Mouse (Mus musculus): ENCODE results near the gene Actl7b.

Actl7b gene

GRCm38 (mm10) chr4:56702234-56702633, 39.0 kb downstream of the Actl7b start:
- no peak for DNase-seq

- DNase-seq = no peak
Observed at GRCm38 (mm10) chr4:56698671-56699070, 42.6 kb downstream of the Actl7b start.

- DNase-seq = no peak
Observed at GRCm38 (mm10) chr4:56696401-56696800, 44.8 kb downstream of the Actl7b start.
